Mouse (Mus musculus) erythroblast, embryonic 14.5 days (primary cell): Measurements from ENCODE around the gene Gm13199. TPM values are rescaled to one million over a fixed set of nuclear protein-coding genes. Genes with fewer than 3 reads are reported as not detected.

Source experiments
- H3K27me3 ChIP-seq: 2 replicates; pipeline ENCODE4 v1.6.1; 2012; ENCODE audit warnings: inconsistent platforms; ENCODE audit not compliant: control insufficient read depth
- H3K36me3 ChIP-seq: 2 replicates; pipeline ENCODE4 v1.6.1; 2012; ENCODE audit warnings: mild to moderate bottlenecking, inconsistent platforms; ENCODE audit not compliant: control insufficient read depth
- H3K4me1 ChIP-seq: 2 replicates; pipeline ENCODE4 v1.6.1; 2012; ENCODE audit warnings: inconsistent platforms; ENCODE audit not compliant: control insufficient read depth
- H3K4me3 ChIP-seq: replicated peaks from 2 replicates; pipeline ENCODE3; 2012; ENCODE audit warnings: moderate library complexity, mild to moderate bottlenecking, inconsistent platforms
- H3K9me3 ChIP-seq: 2 replicates; pipeline ENCODE4 v1.6.1; 2012; ENCODE audit warnings: low read length, inconsistent platforms, mixed read lengths; ENCODE audit not compliant: control insufficient read depth
- GATA1 ChIP-seq: IDR thresholded peaks from 2 replicates; pipeline ENCODE4 v1.6.1; 2012; ENCODE audit warnings: low read length, inconsistent platforms, mixed read lengths
- TAL1 ChIP-seq: IDR thresholded peaks from 3 replicates; pipeline ENCODE4 v1.6.1; 2012; ENCODE audit warnings: low read length, inconsistent platforms, mixed read lengths
- polyA plus RNA-seq: library from polyadenylated mRNA; stranded (reverse); fragments of >175 nt; gene quantifications from 2 replicates; pipeline ENCODE4 v1.2.3, GENCODE M21; 2012

Gene Gm13199
- not detected in 2 replicates for polyA plus RNA-seq

GRCm38 (mm10) chr2:5862834-5863233, at the start of gene Gm13199:
TSS of gene Gm13199 (minus strand) at chr2:5862934.
- H3K4me3 ChIP-seq, result no peak within 1 kb of the TSS
- no peak for TF ChIP-seq GATA1
- no peak for TF ChIP-seq TAL1
- no peaks in the 10 kb centered on the region for H3K4me1 ChIP-seq
- peaks cover 89% of the 10 kb centered on the region for H3K36me3 ChIP-seq
- H3K9me3 ChIP-seq, result no peaks in the 10 kb centered on the region
- H3K27me3 ChIP-seq, result no peaks in the 10 kb centered on the region

- H3K4me3 ChIP-seq, result no peak overlapping the region
- H3K9me3 ChIP-seq, result no peaks in the 10 kb centered on the region
- no peaks in the 10 kb centered on the region for H3K27me3 ChIP-seq
- H3K4me1 ChIP-seq, result no peaks in the 10 kb centered on the region
- TF ChIP-seq GATA1 (no peak), TAL1 (no peak)
- peaks cover 2% of the 10 kb centered on the region; the same call in 1 of the 2 replicates for H3K36me3 ChIP-seq
These were observed 48.7 kb upstream of the Gm13199 start for GRCm38 (mm10) chr2:5911282-5911965.

- H3K4me3 ChIP-seq, result no peak overlapping the region
- H3K36me3 ChIP-seq, result peaks cover 5% of the 10 kb centered on the region; the same call in 1 of the 2 replicates
- H3K9me3 ChIP-seq, result no peaks in the 10 kb centered on the region
- no peak for TF ChIP-seq GATA1
- TF ChIP-seq TAL1, result no peak
- no peaks in the 10 kb centered on the region for H3K4me1 ChIP-seq
- no peaks in the 10 kb centered on the region for H3K27me3 ChIP-seq
These were observed 43.9 kb upstream of the Gm13199 start for GRCm38 (mm10) chr2:5906625-5907024.

- Histone ChIP-seq H3K27me3 (no peaks in the 10 kb centered on the region), H3K9me3 (no peaks in the 10 kb centered on the region), H3K36me3 (peaks cover 5% of the 10 kb centered on the region; the same call in 1 of the 2 replicates), H3K4me3 (no peak overlapping the region), H3K4me1 (no peaks in the 10 kb centered on the region)
- no peak for TF ChIP-seq TAL1
- no peak for TF ChIP-seq GATA1
These were observed 43.4 kb upstream of the Gm13199 start for GRCm38 (mm10) chr2:5906092-5906491.

GRCm38 (mm10) chr2:5900145-5900544, 37.4 kb upstream of the Gm13199 start:
- Histone ChIP-seq H3K4me3 (no peak overlapping the region), H3K4me1 (peaks cover 4% of the 10 kb centered on the region), H3K27me3 (no peaks in the 10 kb centered on the region), H3K9me3 (no peaks in the 10 kb centered on the region), H3K36me3 (peaks cover 2% of the 10 kb centered on the region; the same call in 1 of the 2 replicates)
- TF ChIP-seq TAL1 (no peak), GATA1 (no peak)

- H3K36me3 ChIP-seq, result peaks cover 16% of the 10 kb centered on the region
- no peaks in the 10 kb centered on the region for H3K9me3 ChIP-seq
- peak within 1 kb of the TSS; percentile 91 for H3K4me3 ChIP-seq
- H3K4me1 ChIP-seq, result peaks cover 35% of the 10 kb centered on the region
- TF ChIP-seq GATA1 (no peak), TAL1 (no peak)
- H3K27me3 ChIP-seq, result no peaks in the 10 kb centered on the region
These were observed 32.3 kb upstream of the Gm13199 start, which contains the start of gene Sec61a2 for GRCm38 (mm10) chr2:5894843-5895570. TSS of gene Sec61a2 (minus strand) at chr2:5895432.

GRCm38 (mm10) chr2:5894296-5894695, 31.6 kb upstream of the Gm13199 start:
- Histone ChIP-seq H3K9me3 (no peaks in the 10 kb centered on the region), H3K4me3 (peak overlapping the region; percentile 91), H3K4me1 (peaks cover 35% of the 10 kb centered on the region), H3K36me3 (peaks cover 21% of the 10 kb centered on the region), H3K27me3 (no peaks in the 10 kb centered on the region)
- TF ChIP-seq TAL1 (no peak), GATA1 (no peak)

GRCm38 (mm10) chr2:5889412-5889811, 26.7 kb upstream of the Gm13199 start:
- TF ChIP-seq GATA1 (no peak), TAL1 (no peak)
- H3K4me1 ChIP-seq, result peaks cover 37% of the 10 kb centered on the region
- H3K36me3 ChIP-seq, result peaks cover 57% of the 10 kb centered on the region
- no peaks in the 10 kb centered on the region for H3K9me3 ChIP-seq
- H3K27me3 ChIP-seq, result no peaks in the 10 kb centered on the region
- H3K4me3 ChIP-seq, result no peak overlapping the region

GRCm38 (mm10) chr2:5888865-5889264, 26.1 kb upstream of the Gm13199 start:
- Histone ChIP-seq H3K9me3 (no peaks in the 10 kb centered on the region), H3K4me3 (no peak overlapping the region), H3K4me1 (peaks cover 33% of the 10 kb centered on the region), H3K27me3 (no peaks in the 10 kb centered on the region), H3K36me3 (peaks cover 60% of the 10 kb centered on the region)
- no peak for TF ChIP-seq TAL1
- TF ChIP-seq GATA1, result no peak
